Mouse (Mus musculus): Measurements from ENCODE around the gene Dscaml1. TPM values are rescaled to one million over a fixed set of nuclear protein-coding genes. Genes with fewer than 3 reads are reported as not detected.
A peak's percentile ranks its signal among the peaks of the same experiment; 100 is the strongest.

The Dscaml1 gene
- total and polyA plus RNA-seq, 2 experiments from 2014 or later = 0.04 to 0.84 TPM

DNA sequence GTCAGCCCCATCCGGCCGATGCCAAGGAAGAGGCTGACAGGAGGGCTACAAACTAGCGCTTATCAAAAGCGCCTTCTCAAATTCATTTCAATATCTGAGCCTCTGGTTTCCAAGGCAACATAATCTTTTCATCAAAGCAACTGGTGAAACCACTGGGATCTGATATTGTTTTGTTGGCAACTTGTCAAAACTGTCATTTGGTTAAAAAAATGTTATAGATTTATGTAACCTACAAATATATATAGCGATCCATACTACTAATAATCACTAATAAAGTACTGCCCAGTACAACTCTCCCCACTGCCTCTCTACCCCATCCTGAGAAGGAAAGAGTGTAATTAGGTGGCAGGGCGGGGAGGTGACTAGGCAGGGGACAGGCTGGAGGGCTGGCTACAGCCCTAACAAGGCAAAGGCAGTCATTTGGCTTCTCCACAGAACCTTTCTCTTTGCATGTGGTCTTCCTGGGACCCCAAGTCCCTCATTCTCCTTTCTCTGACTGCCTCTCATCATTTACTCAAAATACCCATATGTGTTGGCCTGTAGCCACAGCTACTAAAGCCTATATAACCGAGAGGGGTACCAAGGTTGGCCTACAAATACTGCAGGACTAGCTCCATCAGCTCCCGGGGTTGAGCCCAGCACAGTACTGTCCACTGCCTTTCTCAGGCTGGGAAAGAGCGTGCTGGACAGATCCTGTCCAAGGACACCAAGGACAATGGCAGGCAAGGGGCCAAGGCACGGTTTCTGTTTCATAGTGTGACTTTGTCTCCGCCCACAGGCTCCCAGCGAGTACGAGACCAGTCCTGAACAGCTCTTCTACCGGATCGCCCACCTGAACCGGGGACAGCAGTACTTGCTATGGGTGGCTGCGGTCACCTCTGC is 313.5 kb downstream of the Dscaml1 start:
- H3K4me1 ChIP-seq (ENCODE audit: control insufficient read depth, insufficient read depth) = no peaks in the 10 kb centered on the region
- no peak overlapping the region for H3K4me2 ChIP-seq (ENCODE audit: low read depth, low read length)
- peak; percentile 71 for DNase-seq (ENCODE audit: low spot score)
- H3K4me3 ChIP-seq (ENCODE audit: low read depth, low read length) = no peak overlapping the region
- 53% methylated on average over 17 of the region's 17 CpGs for WGBS
- H3K27ac ChIP-seq (ENCODE audit: low read depth) = no peak overlapping the region
- TF ChIP-seq CTCF (IDR thresholded peaks at IDR 0.05; ENCODE audit: low read depth) = peak; percentile 25; the same call in 1 of the 2 replicates
- no peak for TF ChIP-seq EP300 (IDR thresholded peaks at IDR 0.05; ENCODE audit: low read depth)
- no peaks in the 10 kb centered on the region for H3K36me3 ChIP-seq (replicated peaks; ENCODE audit: control insufficient read depth, insufficient read depth, low read length)
- H3K27me3 ChIP-seq (ENCODE audit: control insufficient read depth, insufficient read depth, low read length) = peaks cover 19% of the 10 kb centered on the region
- no peak overlapping the region for H3K9ac ChIP-seq (replicated peaks; ENCODE audit: low read depth, low read length)
- no peaks in the 10 kb centered on the region for H3K9me3 ChIP-seq (replicated peaks; ENCODE audit: control insufficient read depth, low read length)
- peak; percentile 74 for ATAC-seq (ENCODE audit: insufficient read depth, low read depth)

GRCm38 (mm10) chr9:45740584-45740980 is 314.2 kb downstream of the Dscaml1 start:
- Histone ChIP-seq H3K36me3 (replicated peaks; ENCODE audit: control insufficient read depth, insufficient read depth, low read length) (no peaks in the 10 kb centered on the region), H3K9ac (replicated peaks; ENCODE audit: low read depth, low read length) (no peak overlapping the region), H3K27me3 (ENCODE audit: control insufficient read depth, insufficient read depth, low read length) (peaks cover 19% of the 10 kb centered on the region), H3K4me1 (ENCODE audit: control insufficient read depth, insufficient read depth) (no peaks in the 10 kb centered on the region), H3K9me3 (replicated peaks; ENCODE audit: control insufficient read depth, low read length) (no peaks in the 10 kb centered on the region), H3K4me2 (ENCODE audit: low read depth, low read length) (no peak overlapping the region), H3K4me3 (ENCODE audit: low read depth, low read length) (no peak overlapping the region), H3K27ac (ENCODE audit: low read depth) (no peak overlapping the region)
- 74% methylated on average over 2 of the region's 2 CpGs for WGBS
- DNase-seq (ENCODE audit: low spot score) (no peak), ATAC-seq (ENCODE audit: insufficient read depth, low read depth) (no peak)
- TF ChIP-seq CTCF (IDR thresholded peaks at IDR 0.05; ENCODE audit: low read depth) (peak; percentile 41; the same call in 1 of the 2 replicates), EP300 (IDR thresholded peaks at IDR 0.05; ENCODE audit: low read depth) (no peak)

DNA sequence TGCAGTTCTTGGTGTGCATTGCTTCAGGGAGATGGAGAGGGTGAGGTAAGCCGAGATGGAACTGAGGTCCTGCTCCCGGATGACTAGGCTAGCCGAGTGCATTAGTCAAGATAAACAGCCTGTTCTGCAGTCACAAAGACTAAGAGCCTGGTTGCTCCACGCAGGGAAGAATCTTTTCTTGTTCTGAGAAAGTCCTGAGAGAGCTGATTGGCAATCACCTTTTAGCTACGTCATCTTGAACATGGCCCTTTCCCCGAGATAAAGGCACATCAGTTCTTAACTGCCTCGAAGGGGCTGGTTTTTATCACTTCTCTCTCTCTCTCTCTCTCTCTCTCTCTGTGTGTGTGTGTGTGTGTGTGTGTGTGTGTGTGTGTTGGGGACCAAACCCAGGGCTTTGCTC is 319.0 kb downstream of the Dscaml1 start:
- Histone ChIP-seq H3K27me3 (ENCODE audit: control insufficient read depth, insufficient read depth, low read length) (peaks cover 19% of the 10 kb centered on the region), H3K9ac (replicated peaks; ENCODE audit: low read depth, low read length) (no peak overlapping the region), H3K4me3 (ENCODE audit: low read depth, low read length) (no peak overlapping the region), H3K4me1 (ENCODE audit: control insufficient read depth, insufficient read depth) (no peaks in the 10 kb centered on the region), H3K36me3 (replicated peaks; ENCODE audit: control insufficient read depth, insufficient read depth, low read length) (no peaks in the 10 kb centered on the region), H3K27ac (ENCODE audit: low read depth) (no peak overlapping the region), H3K4me2 (ENCODE audit: low read depth, low read length) (no peak overlapping the region), H3K9me3 (replicated peaks; ENCODE audit: control insufficient read depth, low read length) (no peaks in the 10 kb centered on the region)
- DNase-seq (ENCODE audit: low spot score) (no peak), ATAC-seq (ENCODE audit: insufficient read depth, low read depth) (no peak)
- 28% methylated on average over 7 of the region's 7 CpGs for WGBS
- no peak for TF ChIP-seq EP300 (IDR thresholded peaks at IDR 0.05; ENCODE audit: low read depth)
- no peak for TF ChIP-seq CTCF (IDR thresholded peaks at IDR 0.05; ENCODE audit: low read depth)

DNA sequence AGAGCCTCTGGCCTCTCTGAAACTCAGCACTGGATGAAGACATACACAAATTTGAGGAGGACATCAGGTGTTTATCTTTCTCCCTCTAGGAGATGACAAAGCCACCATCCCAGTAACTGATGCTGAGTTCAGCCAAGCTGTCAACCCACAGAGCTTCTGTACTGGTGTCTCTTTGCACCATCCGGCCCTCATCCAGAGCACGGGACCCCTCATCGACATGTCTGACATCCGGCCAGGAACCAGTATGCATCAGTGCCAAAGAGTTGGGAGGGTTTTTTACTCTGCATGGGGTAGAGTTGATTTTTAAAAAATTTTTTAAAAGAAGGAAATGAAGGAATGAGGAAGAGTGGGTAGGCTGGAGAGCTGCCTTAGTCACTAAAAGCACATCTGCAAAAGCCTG is 323.5 kb downstream of the Dscaml1 start:
- H3K4me1 ChIP-seq (ENCODE audit: control insufficient read depth, insufficient read depth) = no peaks in the 10 kb centered on the region
- H3K9ac ChIP-seq (replicated peaks; ENCODE audit: low read depth, low read length) = no peak overlapping the region
- DNase-seq (ENCODE audit: low spot score) = no peak
- no peak overlapping the region for H3K4me2 ChIP-seq (ENCODE audit: low read depth, low read length)
- no peak overlapping the region for H3K4me3 ChIP-seq (ENCODE audit: low read depth, low read length)
- 85% methylated on average over 4 of the region's 4 CpGs for WGBS
- H3K27me3 ChIP-seq (ENCODE audit: control insufficient read depth, insufficient read depth, low read length) = no peaks in the 10 kb centered on the region
- H3K9me3 ChIP-seq (replicated peaks; ENCODE audit: control insufficient read depth, low read length) = no peaks in the 10 kb centered on the region
- H3K36me3 ChIP-seq (replicated peaks; ENCODE audit: control insufficient read depth, insufficient read depth, low read length) = no peaks in the 10 kb centered on the region
- TF ChIP-seq CTCF (IDR thresholded peaks at IDR 0.05; ENCODE audit: low read depth) (no peak), EP300 (IDR thresholded peaks at IDR 0.05; ENCODE audit: low read depth) (no peak)
- no peak overlapping the region for H3K27ac ChIP-seq (ENCODE audit: low read depth)
- ATAC-seq (ENCODE audit: insufficient read depth, low read depth) = no peak

DNA sequence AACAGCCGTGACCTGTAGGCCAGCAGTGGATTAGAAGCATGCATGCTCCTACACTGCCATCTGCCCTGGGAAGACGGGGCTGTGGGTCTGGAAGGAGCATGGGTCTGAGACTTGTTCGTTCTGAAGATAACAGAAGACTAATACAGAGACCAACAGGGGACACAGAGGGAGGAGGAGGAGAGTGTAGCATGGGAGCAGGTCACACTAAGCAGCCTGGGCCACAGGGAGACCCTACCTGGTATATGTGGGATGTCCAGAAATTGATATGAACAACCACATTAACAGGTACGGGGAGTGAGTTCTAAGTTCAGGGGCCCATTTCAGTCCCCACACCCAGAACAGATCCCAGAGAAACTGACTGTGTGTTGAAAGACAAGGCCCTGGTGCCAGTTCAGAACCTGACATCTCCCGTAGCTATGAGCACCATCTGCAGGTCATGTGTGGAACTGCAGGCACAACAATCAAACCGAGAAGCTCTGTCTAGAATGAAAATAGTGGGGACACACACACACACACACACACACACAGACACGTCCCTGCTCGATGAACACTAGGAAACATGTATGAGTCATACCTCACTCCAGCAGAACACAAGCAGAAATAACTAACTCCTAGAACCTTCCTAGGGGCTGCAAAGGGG is 328.1 kb downstream of the Dscaml1 start:
- H3K36me3 ChIP-seq (replicated peaks; ENCODE audit: control insufficient read depth, insufficient read depth, low read length) = no peaks in the 10 kb centered on the region
- ATAC-seq (ENCODE audit: insufficient read depth, low read depth) (no peak), DNase-seq (ENCODE audit: low spot score) (peak; percentile 39)
- TF ChIP-seq EP300 (IDR thresholded peaks at IDR 0.05; ENCODE audit: low read depth) (no peak), CTCF (IDR thresholded peaks at IDR 0.05; ENCODE audit: low read depth) (peak; percentile 89)
- H3K9me3 ChIP-seq (replicated peaks; ENCODE audit: control insufficient read depth, low read length) = no peaks in the 10 kb centered on the region
- H3K27ac ChIP-seq (ENCODE audit: low read depth) = no peak overlapping the region
- WGBS = 34% methylated on average over 8 of the region's 8 CpGs
- H3K27me3 ChIP-seq (ENCODE audit: control insufficient read depth, insufficient read depth, low read length) = no peaks in the 10 kb centered on the region
- H3K4me2 ChIP-seq (ENCODE audit: low read depth, low read length) = no peak overlapping the region
- H3K9ac ChIP-seq (replicated peaks; ENCODE audit: low read depth, low read length) = no peak overlapping the region
- H3K4me1 ChIP-seq (ENCODE audit: control insufficient read depth, insufficient read depth) = no peaks in the 10 kb centered on the region
- H3K4me3 ChIP-seq (ENCODE audit: low read depth, low read length) = no peak overlapping the region
